Mouse (Mus musculus) MEL (cell line): ENCODE data around the gene Ovol1. TPM values are rescaled to one million over a fixed set of nuclear protein-coding genes. Genes with fewer than 3 reads are reported as not detected.

Experiments
- DNase-seq: peaks from one replicate; pipeline ENCODE4 v3.0.0; 2011; ENCODE audit warnings: low read depth, low spot score
- H3K27ac ChIP-seq: 2 replicates; pipeline ENCODE4 v1.5.1; 2012; ENCODE audit warnings: low read depth, mild to moderate bottlenecking, control low read depth, low read length, moderate library complexity; ENCODE audit not compliant: control insufficient read depth
- H3K27me3 ChIP-seq, 2 experiments: fragments of 150-350 bp in 1 of 2; sonication (generic) in 1 of 2; 2 replicates each; pipeline ENCODE4 v1.6.1; 2012; ENCODE audit warnings: low read length in 2 of 2, mild to moderate bottlenecking in 2 of 2, improper control_type of control experiment in 1 of 2, moderate library complexity in 1 of 2; ENCODE audit not compliant: insufficient read depth in 2 of 2, control insufficient read depth in 1 of 2
- H3K36me3 ChIP-seq, 2 experiments: 2 replicates each; pipeline ENCODE4 v1.6.1; 2012 to 2014; ENCODE audit warnings: low read length in 2 of 2, improper control_type of control experiment in 1 of 2, inconsistent platforms in 1 of 2, mild to moderate bottlenecking in 1 of 2; ENCODE audit not compliant: insufficient read depth in 2 of 2, control insufficient read depth in 1 of 2
- H3K4me1 ChIP-seq, 2 experiments: fragments of 150-350 bp in 1 of 2; sonication (generic) in 1 of 2; 2 replicates each; pipeline ENCODE4 v1.6.1; 2012; ENCODE audit warnings: low read length in 2 of 2, improper control_type of control experiment in 1 of 2, mild to moderate bottlenecking in 1 of 2; ENCODE audit not compliant: insufficient read depth in 2 of 2, control insufficient read depth in 1 of 2
- H3K4me3 ChIP-seq, 2 experiments: fragments of 150-350 bp in 1 of 2; sonication (generic) in 1 of 2; 2 replicates each; pipeline ENCODE4 v1.5.1; 2012; ENCODE audit warnings: low read depth in 2 of 2, low read length in 2 of 2, mild to moderate bottlenecking in 2 of 2, moderate library complexity in 2 of 2, control low read depth in 1 of 2, improper control_type of control experiment in 1 of 2; ENCODE audit not compliant: control insufficient read depth in 1 of 2, insufficient read depth in 1 of 2
- H3K79me2 ChIP-seq: 2 replicates; pipeline ENCODE4 v1.6.1; 2012; ENCODE audit warnings: mild to moderate bottlenecking, low read length, moderate library complexity; ENCODE audit not compliant: control insufficient read depth, poor library complexity, insufficient read depth
- H3K9ac ChIP-seq: 2 replicates; pipeline ENCODE4 v1.6.1; 2012; ENCODE audit warnings: low read depth, mild to moderate bottlenecking, control low read depth, low read length, moderate library complexity; ENCODE audit not compliant: control insufficient read depth, poor library complexity, severe bottlenecking
- H3K9me3 ChIP-seq: fragments of 150-350 bp; sonication (generic); replicated peaks from 2 replicates; pipeline ENCODE4 v1.6.1; 2012; ENCODE audit warnings: mild to moderate bottlenecking, low read length, improper control_type of control experiment, moderate library complexity; ENCODE audit not compliant: insufficient read depth
- CHD1 ChIP-seq: IDR thresholded peaks from 2 replicates; pipeline ENCODE4 v1.6.1; 2012; ENCODE audit warnings: low read depth, mild to moderate bottlenecking, inconsistent platforms, low read length, improper control_type of control experiment
- CHD2 ChIP-seq: IDR thresholded peaks from 2 replicates; pipeline ENCODE4 v1.6.1; 2011; ENCODE audit warnings: low read length, improper control_type of control experiment
- E2F4 ChIP-seq: IDR thresholded peaks from 2 replicates; pipeline ENCODE4 v1.6.1; 2011; ENCODE audit warnings: low read depth, low read length, improper control_type of control experiment, borderline replicate concordance
- ELF1 ChIP-seq: IDR thresholded peaks from 2 replicates; pipeline ENCODE4 v1.6.1; 2014; ENCODE audit warnings: low read depth, mild to moderate bottlenecking, inconsistent platforms, low read length, improper control_type of control experiment, moderate library complexity
- MAFK ChIP-seq: IDR thresholded peaks from 2 replicates; pipeline ENCODE4 v1.6.1; 2011; ENCODE audit warnings: low read depth, mild to moderate bottlenecking, low read length, improper control_type of control experiment, borderline replicate concordance
- MAZ ChIP-seq: IDR thresholded peaks from 2 replicates; pipeline ENCODE4 v1.6.1; 2012; ENCODE audit warnings: low read depth, mild to moderate bottlenecking, inconsistent platforms, low read length, improper control_type of control experiment
- MEF2A ChIP-seq: IDR thresholded peaks from 2 replicates; pipeline ENCODE4 v1.6.1; 2014; ENCODE audit warnings: low read depth, mild to moderate bottlenecking, inconsistent platforms, low read length, improper control_type of control experiment; ENCODE audit not compliant: poor library complexity, insufficient replicate concordance, severe bottlenecking; ENCODE audit errors: extremely low read depth
- MXI1 ChIP-seq: IDR thresholded peaks from 2 replicates; pipeline ENCODE4 v1.6.1; 2011; ENCODE audit warnings: mild to moderate bottlenecking, low read depth, low read length, improper control_type of control experiment
- MYB ChIP-seq: IDR thresholded peaks from 2 replicates; pipeline ENCODE4 v1.6.1; 2011; ENCODE audit warnings: mild to moderate bottlenecking, low read depth, low read length, improper control_type of control experiment
- POLR2A ChIP-seq, 2 experiments: IDR thresholded peaks; 2 replicates each; pipeline ENCODE4 v1.6.1; 2011 to 2012; ENCODE audit warnings: low read length in 2 of 2, mild to moderate bottlenecking in 2 of 2, control low read depth in 1 of 2, improper control_type of control experiment in 1 of 2, low read depth in 1 of 2, moderate library complexity in 1 of 2; ENCODE audit not compliant: control insufficient read depth in 1 of 2, insufficient read depth in 1 of 2, poor library complexity in 1 of 2
- POLR2AphosphoS5 ChIP-seq: IDR thresholded peaks from 2 replicates; pipeline ENCODE4 v1.6.1; 2012; ENCODE audit warnings: low read depth, borderline replicate concordance, mild to moderate bottlenecking, inconsistent platforms, low read length, moderate library complexity, mixed read lengths
- RAD21 ChIP-seq: IDR thresholded peaks from 2 replicates; pipeline ENCODE4 v1.6.1; 2011; ENCODE audit warnings: mild to moderate bottlenecking, low read depth, low read length, improper control_type of control experiment
- RCOR1 ChIP-seq: IDR thresholded peaks from 2 replicates; pipeline ENCODE4 v1.6.1; 2012; ENCODE audit warnings: low read depth, mild to moderate bottlenecking, inconsistent platforms, low read length, improper control_type of control experiment
- SIN3A ChIP-seq: IDR thresholded peaks from 2 replicates; pipeline ENCODE4 v1.6.1; 2012; ENCODE audit warnings: low read length, improper control_type of control experiment, inconsistent platforms
- TAL1 ChIP-seq: IDR thresholded peaks from 2 replicates; pipeline ENCODE4 v1.6.1; 2012; ENCODE audit warnings: mild to moderate bottlenecking, inconsistent platforms, low read length, moderate library complexity, mixed read lengths
- TBP ChIP-seq: IDR thresholded peaks from 2 replicates; pipeline ENCODE4 v1.8.0; 2011; ENCODE audit warnings: low read depth, low read length, improper control_type of control experiment
- UBTF ChIP-seq: IDR thresholded peaks from 2 replicates; pipeline ENCODE4 v1.6.1; 2012; ENCODE audit warnings: low read depth, mild to moderate bottlenecking, inconsistent platforms, low read length, improper control_type of control experiment, moderate library complexity, borderline replicate concordance; ENCODE audit not compliant: insufficient read depth
- ZC3H11A ChIP-seq: IDR thresholded peaks from 2 replicates; pipeline ENCODE4 v1.6.1; 2012; ENCODE audit warnings: low read depth, mild to moderate bottlenecking, inconsistent platforms, low read length, improper control_type of control experiment
- polyA plus RNA-seq, 2 experiments: library from polyadenylated mRNA; stranded (reverse) in 1 of 2; unstranded in 1 of 2; fragments of >175 nt in 1 of 2; fragments of >200 nt in 1 of 2; gene quantifications; 2 replicates each; pipeline versions ENCODE4 v1.2.1 to v1.2.4; 2012; ENCODE audit warnings: low replicate concordance in 2 of 2, low read depth in 1 of 2; ENCODE audit not compliant: insufficient read length in 2 of 2, insufficient read depth in 1 of 2, missing spikeins in 1 of 2
- total RNA-seq: library from RNA; depleted of rRNA; stranded (reverse); fragments of 300-350 nt; gene quantifications from 2 replicates; pipeline ENCODE4 v1.2.3, GENCODE M21; 2012; rRNA removed

Ovol1 gene
- total and polyA plus RNA-seq, 3 experiments: 0.06 TPM; not detected in 2

GRCm38 (mm10) chr19:5500330-5500875 is 60.0 kb downstream of the Ovol1 start:
- H3K36me3 ChIP-seq: no peaks in the 10 kb centered on the region; a peak in 1 of 4 replicates
- no peaks in the 10 kb centered on the region for H3K27me3 ChIP-seq
- TF ChIP-seq TAL1: no peak
- no peak for TF ChIP-seq CHD1
- no peak for TF ChIP-seq CHD2
- no peak for TF ChIP-seq RAD21
- no peak for TF ChIP-seq E2F4
- TF ChIP-seq UBTF: no peak
- TF ChIP-seq MAFK: no peak
- TF ChIP-seq POLR2A (IDR thresholded peaks at IDR 0.05; ENCODE audit: control insufficient read depth in 1 of 2, insufficient read depth in 1 of 2, low read depth in 1 of 2, low read length in 2 of 2, poor library complexity in 1 of 2): no peak
- TF ChIP-seq RCOR1: no peak
- TF ChIP-seq MEF2A: no peak
- TF ChIP-seq TBP: no peak
- TF ChIP-seq MXI1: no peak
- no peak for TF ChIP-seq ELF1
- TF ChIP-seq MAZ: no peak
- no peak for TF ChIP-seq MYB
- no peak for TF ChIP-seq POLR2AphosphoS5
- no peak for TF ChIP-seq ZC3H11A
- TF ChIP-seq SIN3A: no peak
- TF ChIP-seq, all 39 proteins: peak for 0
- no peaks in the 10 kb centered on the region for H3K9me3 ChIP-seq
- H3K79me2 ChIP-seq: no peaks in the 10 kb centered on the region
- no peaks in the 10 kb centered on the region for H3K4me1 ChIP-seq
- no peak overlapping the region for H3K4me3 ChIP-seq
- no peak overlapping the region for H3K9ac ChIP-seq
- H3K27ac ChIP-seq: no peak overlapping the region
- DNase-seq: no peak

Other genes starting within 250 kb of the Ovol1 start
- not detected in 2 replicates for gene Catsper1, start 224.9 kb downstream of the Ovol1 start, total RNA-seq
- gene Catsper1, start 224.9 kb downstream of the Ovol1 start, polyA plus RNA-seq: not detected
- not detected in 2 replicates for gene Cst6, start 211.1 kb downstream of the Ovol1 start, total RNA-seq
- under 1 TPM in 1 of 2 experiments, not detected in 1; 0.26 TPM for gene Cst6, start 211.1 kb downstream of the Ovol1 start, polyA plus RNA-seq
- 110 and 129 TPM in 2 replicates for gene Eif1ad, start 193.9 kb downstream of the Ovol1 start, total RNA-seq
- gene Eif1ad, start 193.9 kb downstream of the Ovol1 start, polyA plus RNA-seq: 100 to 1,000 TPM in 1 of 2 experiments, not detected in 1; 121 TPM
- 207 and 211 TPM in 2 replicates for gene Banf1, start 193.5 kb downstream of the Ovol1 start, total RNA-seq
- 1,000 to 10,000 TPM in 1 of 2 experiments, 100 to 1,000 TPM in 1; 644 to 1,168 TPM for gene Banf1, start 193.5 kb downstream of the Ovol1 start, polyA plus RNA-seq
- 114 and 117 TPM in 2 replicates for gene Sart1, start 171.9 kb downstream of the Ovol1 start, total RNA-seq
- 100 to 1,000 TPM in 1 of 2 experiments, not detected in 1; 141 TPM for gene Sart1, start 171.9 kb downstream of the Ovol1 start, polyA plus RNA-seq
- 0.54 and 0.72 TPM in 2 replicates for gene Tsga10ip, start 158.1 kb downstream of the Ovol1 start, total RNA-seq
- 1 to 10 TPM in 1 of 2 experiments, not detected in 1; 4.5 TPM for gene Tsga10ip, start 158.1 kb downstream of the Ovol1 start, polyA plus RNA-seq
- 160 and 183 TPM in 2 replicates for gene Drap1, start 135.7 kb downstream of the Ovol1 start, total RNA-seq
- gene Drap1, start 135.7 kb downstream of the Ovol1 start, polyA plus RNA-seq: 100 to 1,000 TPM in 1 of 2 experiments, not detected in 1; 307 TPM
- 8.4 and 8.9 TPM in 2 replicates for gene AI837181, start 135.5 kb downstream of the Ovol1 start, total RNA-seq
- 10 to 100 TPM in 1 of 2 experiments, not detected in 1; 41.3 TPM for gene AI837181, start 135.5 kb downstream of the Ovol1 start, polyA plus RNA-seq
- gene Fosl1, start 113.1 kb downstream of the Ovol1 start, total RNA-seq: 1.1 and 2.0 TPM in 2 replicates
- gene Fosl1, start 113.1 kb downstream of the Ovol1 start, polyA plus RNA-seq: 1 to 10 TPM in 1 of 2 experiments, not detected in 1; 3.1 TPM
- 3.6 and 4.1 TPM in 2 replicates for gene Ccdc85b, start 102.8 kb downstream of the Ovol1 start, total RNA-seq
- 1 to 10 TPM in 1 of 2 experiments, not detected in 1; 7.6 TPM for gene Ccdc85b, start 102.8 kb downstream of the Ovol1 start, polyA plus RNA-seq
- gene Fibp, start 100.0 kb downstream of the Ovol1 start, total RNA-seq: 21.9 and 28.3 TPM in 2 replicates
- gene Fibp, start 100.0 kb downstream of the Ovol1 start, polyA plus RNA-seq: 10 to 100 TPM in 1 of 2 experiments, not detected in 1; 63.5 TPM
- gene Ctsw, start 92.1 kb downstream of the Ovol1 start, total RNA-seq: 0.15 TPM in 1 of 2 replicates, not detected in the other
- under 1 TPM in 1 of 2 experiments, not detected in 1; 0.39 TPM for gene Ctsw, start 92.1 kb downstream of the Ovol1 start, polyA plus RNA-seq
- 7.5 and 10.4 TPM in 2 replicates for gene Efemp2, start 86.7 kb downstream of the Ovol1 start, total RNA-seq
- 10 to 100 TPM in 1 of 2 experiments, not detected in 1; 17.7 TPM for gene Efemp2, start 86.7 kb downstream of the Ovol1 start, polyA plus RNA-seq
- gene Mus81, start 72.2 kb downstream of the Ovol1 start, total RNA-seq: 34.3 and 38.9 TPM in 2 replicates
- 10 to 100 TPM in 1 of 2 experiments, not detected in 1; 50.5 TPM for gene Mus81, start 72.2 kb downstream of the Ovol1 start, polyA plus RNA-seq
- gene Cfl1, start 70.2 kb downstream of the Ovol1 start, total RNA-seq: 880 and 979 TPM in 2 replicates
- gene Cfl1, start 70.2 kb downstream of the Ovol1 start, polyA plus RNA-seq: 1,000 to 10,000 TPM in 1 of 2 experiments, not detected in 1; 2,037 TPM
- gene 1700020D05Rik, start 56.9 kb downstream of the Ovol1 start, total RNA-seq: 0.19 and 0.23 TPM in 2 replicates
- gene 1700020D05Rik, start 56.9 kb downstream of the Ovol1 start, polyA plus RNA-seq: under 1 TPM in 1 of 2 experiments, not detected in 1; 0.78 TPM
- 1.3 and 1.8 TPM in 2 replicates for gene Snx32, start 50.1 kb downstream of the Ovol1 start, total RNA-seq
- gene Snx32, start 50.1 kb downstream of the Ovol1 start, polyA plus RNA-seq: 1 to 10 TPM in 1 of 2 experiments, not detected in 1; 2.6 TPM
- 18.0 and 18.5 TPM in 2 replicates for gene Ap5b1, start 7.4 kb upstream of the Ovol1 start, total RNA-seq
- 10 to 100 TPM in 1 of 2 experiments, not detected in 1; 28.1 TPM for gene Ap5b1, start 7.4 kb upstream of the Ovol1 start, polyA plus RNA-seq
- gene Rnaseh2c, start 41.2 kb upstream of the Ovol1 start, total RNA-seq: 109 and 124 TPM in 2 replicates
- gene Rnaseh2c, start 41.2 kb upstream of the Ovol1 start, polyA plus RNA-seq: 100 to 1,000 TPM in 1 of 2 experiments, not detected in 1; 165 TPM
- 51.0 and 54.5 TPM in 2 replicates for gene Kat5, start 49.6 kb upstream of the Ovol1 start, total RNA-seq
- gene Kat5, start 49.6 kb upstream of the Ovol1 start, polyA plus RNA-seq: 10 to 100 TPM in 1 of 2 experiments, not detected in 1; 67.6 TPM
- 16.4 and 19.0 TPM in 2 replicates for gene Rela, start 76.8 kb upstream of the Ovol1 start, total RNA-seq
- 10 to 100 TPM in 1 of 2 experiments, not detected in 1; 61.7 TPM for gene Rela, start 76.8 kb upstream of the Ovol1 start, polyA plus RNA-seq
- gene Sipa1, start 103.1 kb upstream of the Ovol1 start, total RNA-seq: 6.2 and 7.6 TPM in 2 replicates
- 10 to 100 TPM in 1 of 2 experiments, not detected in 1; 15.5 TPM for gene Sipa1, start 103.1 kb upstream of the Ovol1 start, polyA plus RNA-seq
- 17.9 and 22.5 TPM in 2 replicates for gene Map3k11, start 128.1 kb upstream of the Ovol1 start, total RNA-seq
- gene Map3k11, start 128.1 kb upstream of the Ovol1 start, polyA plus RNA-seq: 10 to 100 TPM in 1 of 2 experiments, not detected in 1; 38.3 TPM
- gene Pcnx3, start 128.3 kb upstream of the Ovol1 start, total RNA-seq: 25.3 and 26.8 TPM in 2 replicates
- 10 to 100 TPM in 1 of 2 experiments, not detected in 1; 76.4 TPM for gene Pcnx3, start 128.3 kb upstream of the Ovol1 start, polyA plus RNA-seq
- 0.16 and 0.23 TPM in 2 replicates for gene Kcnk7, start 143.7 kb upstream of the Ovol1 start, total RNA-seq
- gene Kcnk7, start 143.7 kb upstream of the Ovol1 start, polyA plus RNA-seq: under 1 TPM in 1 of 2 experiments, not detected in 1; 0.60 TPM
- 60.6 and 63.2 TPM in 2 replicates for gene Ehbp1l1, start 165.7 kb upstream of the Ovol1 start, total RNA-seq
- gene Ehbp1l1, start 165.7 kb upstream of the Ovol1 start, polyA plus RNA-seq: 100 to 1,000 TPM in 1 of 2 experiments, 10 to 100 TPM in 1; 77.3 to 113 TPM
- 29.6 and 35.9 TPM in 2 replicates for gene Fam89b, start 169.0 kb upstream of the Ovol1 start, total RNA-seq
- 10 to 100 TPM in 1 of 2 experiments, not detected in 1; 60.2 TPM for gene Fam89b, start 169.0 kb upstream of the Ovol1 start, polyA plus RNA-seq
- 0.39 TPM in 1 of 2 replicates, not detected in the other for gene Ltbp3, start 180.3 kb upstream of the Ovol1 start, total RNA-seq
- gene Ltbp3, start 180.3 kb upstream of the Ovol1 start, polyA plus RNA-seq: not detected
- gene Scyl1, start 210.8 kb upstream of the Ovol1 start, total RNA-seq: 35.5 and 36.0 TPM in 2 replicates
- gene Scyl1, start 210.8 kb upstream of the Ovol1 start, polyA plus RNA-seq: 10 to 100 TPM in 1 of 2 experiments, not detected in 1; 64.1 TPM